Mouse (Mus musculus) cerebellum, adult 2 months (tissue): Measurements from ENCODE around the gene Zfp827. TPM values are rescaled to one million over a fixed set of nuclear protein-coding genes. Genes with fewer than 3 reads are reported as not detected.

Experiments used
- DNase-seq, 2 experiments: peaks; one replicate each; pipeline ENCODE4 v3.0.0; 2021
- H3K27ac ChIP-seq: fragments of 200-500 bp; 2 replicates; pipeline ENCODE4 v1.5.1; 2012; ENCODE audit warnings: low read length, control low read depth, inconsistent platforms; ENCODE audit not compliant: insufficient read depth
- H3K27me3 ChIP-seq: fragments of 200-500 bp; 2 replicates; pipeline ENCODE4 v1.6.1; 2012; ENCODE audit warnings: inconsistent platforms, mild to moderate bottlenecking, low read length, moderate library complexity; ENCODE audit not compliant: control insufficient read depth, insufficient read depth
- H3K4me1 ChIP-seq: fragments of 200-500 bp; 2 replicates; pipeline ENCODE4 v1.6.1; 2011; ENCODE audit warnings: low read length; ENCODE audit not compliant: control insufficient read depth, insufficient read depth
- H3K4me3 ChIP-seq: fragments of 200-500 bp; replicated peaks from 2 replicates; pipeline ENCODE3; 2011; ENCODE audit warnings: mild to moderate bottlenecking, low read depth, low read length, control low read depth; ENCODE audit not compliant: insufficient read depth
- CTCF ChIP-seq: fragments of 200-500 bp; IDR thresholded peaks from 2 replicates; pipeline ENCODE4 v1.5.1; 2011; ENCODE audit warnings: low read depth, mild to moderate bottlenecking, control low read depth, low read length, moderate library complexity, borderline replicate concordance; ENCODE audit not compliant: insufficient read depth
- POLR2A ChIP-seq: fragments of 200-500 bp; IDR thresholded peaks from 2 replicates; pipeline ENCODE4 v1.6.1; 2011; ENCODE audit warnings: low read length, control low read depth, borderline replicate concordance; ENCODE audit not compliant: insufficient read depth
- WGBS: fragments of 180-500 bp; shearing (Covaris S2); methylation state at CpG from one replicate; pipeline ENCODE4 v1.1.7; 2018; 5-methylcytosine and 5-hydroxymethylcytosine counted together
- polyA plus RNA-seq: library from polyadenylated mRNA; depleted of rRNA; stranded (reverse); fragments of >200 nt; gene quantifications from 2 replicates; pipeline ENCODE4 v1.2.3, GENCODE M21; 2012

The Zfp827 gene
- polyA plus RNA-seq, 1 experiment, result 24.7 TPM

DNA sequence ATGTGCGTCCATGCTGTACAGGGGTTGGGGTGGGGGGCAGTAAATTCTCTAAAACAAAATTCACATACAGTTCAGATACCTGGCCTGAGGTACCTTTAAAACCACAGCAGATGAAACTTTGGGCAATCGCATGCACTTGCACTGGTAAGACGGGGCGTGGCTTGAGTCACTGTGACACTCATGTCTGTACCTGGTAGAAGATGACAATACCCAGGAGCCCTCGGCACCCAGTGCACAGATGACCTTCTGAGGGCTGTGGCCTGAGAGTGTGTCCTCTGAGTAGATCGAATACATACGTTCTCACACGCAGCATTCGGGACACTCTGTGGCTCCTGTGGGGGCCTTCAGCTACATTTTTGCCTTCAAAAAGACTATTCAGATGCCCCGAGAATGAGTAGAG, 117.4 kb downstream of the Zfp827 start:
- no peak overlapping the region for H3K27ac ChIP-seq
- H3K4me3 ChIP-seq, result no peak overlapping the region
- no peak for DNase-seq
- 95% methylated on average over 10 of the region's 10 CpGs for WGBS
- peaks cover 12% of the 10 kb centered on the region for H3K4me1 ChIP-seq
- no peaks in the 10 kb centered on the region for H3K27me3 ChIP-seq
- TF ChIP-seq CTCF (no peak), POLR2A (no peak)

DNA sequence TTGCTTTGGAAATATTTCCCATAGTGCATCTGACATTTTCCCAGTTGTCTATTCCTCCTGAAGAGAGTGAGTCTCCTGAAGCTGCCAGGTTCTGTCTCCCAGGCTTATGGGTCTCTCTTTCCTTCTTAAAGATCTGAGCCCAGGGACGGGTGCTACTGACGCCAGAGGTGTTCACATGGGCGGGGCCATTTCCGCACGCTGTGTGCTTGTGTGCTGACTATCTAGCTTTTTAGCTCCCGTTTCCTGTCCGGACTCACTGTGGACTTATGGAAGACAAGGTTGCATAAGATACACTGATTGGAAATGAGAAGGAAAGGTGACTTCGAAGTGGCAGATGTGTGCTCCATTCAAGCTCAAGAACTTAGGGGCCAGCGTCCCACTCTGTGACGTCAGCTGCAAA, 120.6 kb downstream of the Zfp827 start:
- Histone ChIP-seq H3K4me1 (peaks cover 12% of the 10 kb centered on the region), H3K4me3 (no peak overlapping the region), H3K27ac (no peak overlapping the region), H3K27me3 (no peaks in the 10 kb centered on the region)
- TF ChIP-seq CTCF (no peak), POLR2A (no peak)
- no peak for DNase-seq
- 89% methylated on average over 10 of the region's 10 CpGs for WGBS

DNA sequence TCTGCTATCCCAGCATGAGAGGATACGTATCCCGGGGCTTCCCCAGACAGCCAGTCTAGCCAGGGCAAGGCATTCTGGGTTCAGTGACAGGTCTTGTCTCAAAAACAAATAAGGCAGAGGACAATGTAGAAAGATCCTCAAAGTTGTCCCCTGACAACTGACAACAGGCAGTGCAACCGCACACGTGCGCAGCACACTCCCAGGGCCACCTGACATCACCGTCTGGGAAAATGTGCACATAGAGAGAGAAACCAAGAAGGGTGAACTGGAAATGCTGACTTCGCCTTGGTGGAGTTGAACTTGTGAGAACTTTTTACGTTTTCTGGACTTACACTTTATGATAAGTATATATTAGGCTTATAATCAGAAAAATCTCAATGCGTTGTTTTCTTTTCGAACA, 121.6 kb downstream of the Zfp827 start:
- no peak overlapping the region for H3K4me3 ChIP-seq
- no peak for DNase-seq
- H3K27ac ChIP-seq, result no peak overlapping the region
- H3K4me1 ChIP-seq, result peaks cover 6% of the 10 kb centered on the region
- no peak for TF ChIP-seq POLR2A
- TF ChIP-seq CTCF, result no peak
- no peaks in the 10 kb centered on the region for H3K27me3 ChIP-seq
- WGBS, result 93% methylated on average over 10 of the region's 10 CpGs

DNA sequence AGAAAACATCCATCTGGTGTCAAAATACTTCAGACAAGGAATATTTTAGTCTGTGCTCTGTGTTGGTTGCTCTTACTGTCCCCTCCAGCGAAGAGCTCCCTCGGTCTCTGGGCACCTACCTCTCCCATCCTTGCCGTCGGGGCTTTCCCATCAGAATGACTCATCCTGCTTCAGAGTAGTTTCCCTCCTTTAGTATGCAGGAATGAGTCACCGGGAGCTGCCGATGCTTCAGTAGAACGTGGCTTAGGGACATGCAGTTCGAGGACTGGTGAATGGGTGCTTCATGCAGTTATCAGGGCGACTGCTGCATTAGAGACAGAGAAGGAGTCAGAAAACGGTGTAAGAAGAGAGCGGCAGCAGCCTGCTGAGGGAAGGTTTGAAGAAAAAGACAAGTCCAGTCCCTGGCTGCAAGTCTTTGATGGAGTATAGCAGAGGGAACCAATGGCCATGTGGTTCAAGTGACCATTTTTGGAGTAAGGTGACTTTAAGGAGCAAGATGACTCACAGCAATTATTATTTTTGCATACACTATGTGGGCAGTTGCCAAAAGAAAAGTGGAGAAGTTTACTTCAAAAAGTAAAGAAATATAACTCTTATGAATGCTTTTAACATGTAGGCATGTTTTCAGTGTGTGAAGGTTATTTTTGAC, 122.4 kb downstream of the Zfp827 start:
- TF ChIP-seq POLR2A, result no peak
- TF ChIP-seq CTCF, result no peak
- no peak for DNase-seq
- Histone ChIP-seq H3K4me3 (no peak overlapping the region), H3K27ac (no peak overlapping the region), H3K27me3 (no peaks in the 10 kb centered on the region), H3K4me1 (no peaks in the 10 kb centered on the region)
- WGBS, result 59% methylated on average over 11 of the region's 11 CpGs

DNA sequence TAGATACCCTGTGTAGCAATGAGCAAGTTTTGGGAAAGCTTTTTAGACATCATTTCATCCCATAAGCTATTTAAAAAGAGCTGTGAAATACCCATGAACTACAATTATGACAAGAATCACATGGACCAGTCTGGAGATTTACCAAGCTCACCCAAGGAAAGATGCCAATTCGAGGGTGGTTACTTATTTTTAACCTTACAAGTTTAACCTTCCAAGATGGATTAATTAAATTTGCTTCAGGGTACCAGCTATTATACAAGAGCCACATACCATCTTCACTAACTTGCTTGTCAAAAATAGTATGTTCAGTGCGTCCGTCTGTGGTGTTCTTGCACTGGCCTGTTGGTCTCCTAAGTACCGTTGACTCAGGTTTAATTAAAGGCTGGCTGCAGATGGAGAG, 123.4 kb downstream of the Zfp827 start:
- 83% methylated on average over 4 of the region's 4 CpGs for WGBS
- no peak for DNase-seq

DNA sequence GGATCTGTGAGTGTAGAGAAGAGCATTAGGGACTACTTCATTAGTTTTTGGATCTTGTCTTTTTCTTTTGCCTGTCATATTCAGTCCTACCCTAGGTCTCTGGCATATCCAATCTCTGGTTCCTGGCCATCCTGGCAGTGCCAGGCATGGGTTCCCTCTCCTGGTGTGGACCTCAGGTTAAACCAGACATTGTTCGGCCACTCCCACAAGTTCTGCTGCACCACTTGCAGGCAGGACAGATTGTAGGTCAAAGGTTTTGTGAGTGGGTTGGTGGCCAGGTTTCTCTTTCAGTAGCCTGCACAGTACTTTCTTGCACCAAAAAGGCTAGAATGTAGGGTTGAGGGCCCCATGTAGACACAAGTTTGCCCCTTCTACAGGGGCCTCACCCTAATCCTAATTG, 125.0 kb downstream of the Zfp827 start:
- WGBS, result 100% methylated on average over 1 of the region's 1 CpGs
- Histone ChIP-seq H3K27me3 (no peaks in the 10 kb centered on the region), H3K4me3 (no peak overlapping the region), H3K4me1 (no peaks in the 10 kb centered on the region), H3K27ac (no peak overlapping the region)
- no peak for TF ChIP-seq POLR2A
- TF ChIP-seq CTCF, result no peak
- DNase-seq, result no peak

More for the DNA sequence above, 123.4 kb downstream of the Zfp827 start:
- Histone ChIP-seq H3K4me1 (no peaks in the 10 kb centered on the region), H3K27ac (no peak overlapping the region), H3K4me3 (no peak overlapping the region), H3K27me3 (no peaks in the 10 kb centered on the region)
- TF ChIP-seq CTCF (no peak), POLR2A (no peak)

DNA sequence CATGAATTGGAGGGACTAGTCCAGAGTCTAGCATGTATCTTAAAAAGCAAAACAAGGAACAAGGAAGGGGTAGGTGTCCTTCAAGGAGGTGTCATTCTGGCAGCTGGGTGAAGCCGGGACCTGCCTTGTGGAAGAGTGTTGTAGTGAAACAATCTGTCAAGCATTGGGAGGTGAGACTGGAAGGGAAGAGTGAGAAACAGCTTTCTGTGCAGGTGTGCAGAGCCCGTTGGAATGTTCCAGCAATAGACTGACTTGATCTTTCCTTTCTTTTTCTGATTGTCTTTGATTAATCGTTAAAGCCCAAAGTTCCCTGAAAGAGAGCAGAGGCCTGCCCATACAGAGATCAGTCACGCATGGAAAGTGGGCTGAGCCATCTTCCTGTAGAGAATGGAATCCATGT, 125.4 kb downstream of the Zfp827 start:
- TF ChIP-seq POLR2A, result no peak
- no peak for TF ChIP-seq CTCF
- 82% methylated on average over 4 of the region's 4 CpGs for WGBS

DNA sequence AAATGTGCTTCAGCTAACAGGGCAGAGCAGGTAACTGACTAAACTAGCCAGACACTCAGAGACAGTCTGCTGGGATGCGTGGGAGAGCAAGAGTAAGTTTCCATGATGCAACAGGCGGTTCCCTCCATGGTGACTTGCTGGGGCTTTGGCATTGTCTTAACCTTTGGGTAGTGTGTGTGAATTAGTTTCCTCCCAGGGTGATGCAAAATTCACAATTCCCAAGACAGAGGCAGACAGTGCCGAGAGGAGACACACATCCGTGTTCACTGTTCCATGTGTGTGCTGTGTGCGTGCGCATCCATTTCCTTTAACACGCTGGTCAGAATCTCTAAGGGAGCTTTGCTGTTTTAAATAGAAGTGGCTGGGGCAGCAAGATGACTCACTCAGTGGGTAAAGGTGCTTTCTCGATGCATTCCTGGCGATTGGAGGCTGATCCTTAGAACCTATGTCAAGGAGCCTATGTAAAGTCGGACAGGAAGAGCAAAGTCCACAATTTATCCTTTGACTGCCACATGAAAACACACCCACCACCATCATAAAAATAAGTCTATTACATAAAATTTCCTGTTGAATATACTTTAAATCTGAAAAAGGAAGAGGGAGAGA, 127.4 kb downstream of the Zfp827 start:
- Histone ChIP-seq H3K4me1 (no peaks in the 10 kb centered on the region), H3K4me3 (no peak overlapping the region), H3K27ac (no peak overlapping the region), H3K27me3 (no peaks in the 10 kb centered on the region)
- WGBS, result 93% methylated on average over 10 of the region's 10 CpGs
- no peak for DNase-seq
- TF ChIP-seq CTCF (no peak), POLR2A (no peak)

More for the DNA sequence above, 125.4 kb downstream of the Zfp827 start:
- no peak for DNase-seq
- Histone ChIP-seq H3K4me3 (no peak overlapping the region), H3K27ac (no peak overlapping the region), H3K27me3 (no peaks in the 10 kb centered on the region), H3K4me1 (no peaks in the 10 kb centered on the region)
